Mouse (Mus musculus) left cerebral cortex, adult 11 months (tissue): ENCODE data around the gene Smim10l2a.
"Not testable (repeated sequence)": the region's sequence is repeated elsewhere in the genome, so short reads cannot be mapped to it uniquely, and the experiment has no call there.

Experiments used
- DNase-seq: peaks from one replicate; pipeline ENCODE4 v3.0.0; 2022; ENCODE audit warnings: low spot score

Gene Smim10l2a

GRCm38 (mm10) chrX:56374431-56375128, at the start of gene Smim10l2a:
Smim10l2a (plus strand) TSS chrX:56374586.
- DNase-seq = not testable (repeated sequence)

- DNase-seq = no peak
Observed at GRCm38 (mm10) chrX:56332046-56332445, 42.3 kb upstream of the Smim10l2a start.

DNA sequence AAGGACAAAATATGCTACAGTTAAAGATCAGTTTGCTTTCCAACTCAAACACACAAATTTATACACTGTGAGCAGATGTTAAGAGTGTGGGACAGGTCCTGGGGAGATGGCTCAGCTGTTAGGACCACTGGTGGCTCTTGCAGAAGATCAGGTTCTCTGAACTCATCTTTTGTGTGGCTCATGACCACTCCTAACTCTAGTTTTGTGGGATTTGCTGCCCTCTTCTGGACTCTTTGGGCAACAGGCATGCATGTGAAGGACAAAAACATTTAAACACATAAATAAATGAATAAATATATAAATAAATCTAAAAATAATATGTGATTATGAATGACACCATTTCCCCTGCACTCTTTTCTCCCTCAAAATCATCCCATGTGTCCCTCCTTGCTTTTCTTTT, 34.1 kb upstream of the Smim10l2a start:
- no peak for DNase-seq

- no peak for DNase-seq
Observed at GRCm38 (mm10) chrX:56342921-56343320, 31.5 kb upstream of the Smim10l2a start.

- peak; percentile 53 for DNase-seq
Observed at GRCm38 (mm10) chrX:56346176-56346931, 28.0 kb upstream of the Smim10l2a start, which contains the start of gene Zfp449. Zfp449 (plus strand) TSS chrX:56346400.

DNA sequence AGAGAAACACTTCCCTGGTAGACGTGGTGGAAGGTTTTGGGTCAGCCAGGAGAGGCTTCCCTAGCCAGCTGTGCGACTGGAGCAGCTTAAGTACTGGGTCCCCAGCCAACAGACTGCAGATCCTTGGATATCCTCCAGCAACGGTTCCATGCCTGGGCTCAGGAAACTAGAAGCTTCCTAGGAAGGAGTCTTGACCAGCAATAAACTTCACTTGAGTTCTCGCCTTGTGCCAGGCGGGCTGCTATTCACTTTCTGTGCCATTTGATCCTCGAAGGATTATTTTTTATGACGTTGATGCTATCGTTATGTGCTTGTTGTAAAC, 27.5 kb upstream of the Smim10l2a start:
- no peak for DNase-seq

DNA sequence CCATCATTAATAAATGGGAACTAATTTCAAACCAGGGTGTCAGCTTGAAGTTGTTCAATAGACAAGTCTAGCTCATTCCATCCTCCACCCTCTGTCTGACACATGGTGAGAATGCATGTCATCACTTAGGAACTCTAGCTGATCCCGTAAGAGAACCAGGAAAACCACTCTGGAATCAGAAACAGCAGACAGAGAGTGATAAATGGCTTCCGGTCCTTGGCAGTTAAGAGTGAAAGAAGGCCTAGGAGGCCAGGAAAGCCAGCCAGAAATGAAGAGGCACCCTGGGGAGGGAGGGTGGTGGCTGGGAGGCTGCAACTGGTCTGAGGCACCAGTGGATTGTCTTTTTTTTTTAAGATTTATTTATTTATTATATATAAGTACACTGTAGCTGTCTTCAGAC, 6.5 kb downstream of the Smim10l2a start:
- no peak for DNase-seq

- no peak for DNase-seq
Observed at GRCm38 (mm10) chrX:56384142-56384541, 9.8 kb downstream of the Smim10l2a start.

GRCm38 (mm10) chrX:56404646-56405045, 30.3 kb downstream of the Smim10l2a start:
- no peak for DNase-seq

GRCm38 (mm10) chrX:56405482-56405881, 31.1 kb downstream of the Smim10l2a start:
- no peak for DNase-seq

DNA sequence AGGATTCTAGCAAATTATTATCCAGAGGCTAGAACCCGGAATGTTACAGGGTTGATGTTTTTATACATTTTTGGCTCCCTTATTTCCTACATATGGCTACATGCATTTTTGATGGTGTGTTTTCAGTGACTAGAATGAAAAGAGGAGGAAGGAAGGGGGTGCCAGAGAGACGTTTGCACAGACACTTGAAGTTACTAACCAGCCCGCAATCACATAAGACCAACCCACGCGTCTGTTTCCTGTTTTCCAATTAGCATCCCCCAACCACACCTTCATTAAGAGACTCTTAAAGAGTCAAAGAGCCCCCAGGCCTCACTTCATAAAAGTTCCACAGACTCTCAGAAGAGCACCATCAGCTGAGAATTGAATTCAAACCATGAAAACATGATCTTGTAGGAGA, 31.7 kb downstream of the Smim10l2a start:
- DNase-seq = no peak

DNA sequence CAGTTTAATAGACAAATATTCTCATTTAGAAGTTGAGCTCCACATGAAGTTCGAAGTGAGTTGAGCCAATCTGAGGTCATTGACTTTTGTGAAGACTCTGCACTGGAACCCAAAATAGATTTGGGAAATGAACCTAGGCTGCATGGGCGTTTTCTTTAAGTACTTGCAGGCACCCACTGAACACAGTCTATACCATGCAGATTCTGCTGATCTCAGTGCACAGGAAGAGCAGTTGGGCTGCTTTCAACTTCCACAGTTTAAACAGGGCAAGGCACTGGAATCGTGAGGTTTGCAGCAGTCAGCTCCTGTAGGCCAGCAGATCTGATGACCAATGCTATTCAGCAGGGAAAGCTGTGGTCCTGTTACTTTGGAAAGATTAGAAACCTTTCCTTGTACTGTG, 41.9 kb downstream of the Smim10l2a start:
- no peak for DNase-seq

GRCm38 (mm10) chrX:56417541-56417940, 43.2 kb downstream of the Smim10l2a start:
- DNase-seq = no peak
